Comparison of ENCODE assay signal across 7 mouse cellular contexts in the genomic region with DNA sequence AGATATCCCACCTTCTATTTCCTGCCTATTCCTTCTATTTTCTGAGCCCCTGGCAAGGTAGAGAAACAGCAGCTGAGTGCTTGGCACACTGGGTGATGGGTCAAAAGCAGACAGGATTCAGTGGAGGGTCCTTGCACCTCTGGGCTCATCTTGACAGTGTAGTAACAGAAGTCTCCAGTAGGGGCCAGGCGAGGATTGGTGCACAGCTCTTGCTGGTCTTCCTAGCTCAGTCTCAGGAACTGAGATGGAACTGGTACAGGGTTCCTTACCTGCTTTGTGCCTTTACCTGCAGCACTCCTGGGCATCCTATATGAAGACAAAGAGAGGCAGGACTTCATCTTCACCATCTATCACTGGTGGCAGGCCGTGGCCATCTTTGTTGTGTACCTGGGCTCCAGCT. TPM values are rescaled to one million over a fixed set of nuclear protein-coding genes. Genes with fewer than 3 reads are reported as not detected.
DNase-seq lines count a peak whose midpoint lies in the region; ATAC-seq and TF ChIP-seq lines count a peak whose summit lies in the region.

No protein-coding gene starts in this region.

- DNase-seq in ZHBTc4 (ENCODE audit: low read depth, low spot score): peak; percentile 80
- DNase-seq in embryo, embryonic 11.5 days (ENCODE audit: low read depth, low spot score): peak; percentile 49
- peak; percentile 79 to 84 for DNase-seq in kidney, postnatal 4 days
- peak; percentile 78 for DNase-seq in lung, postnatal 25 days (ENCODE audit: low spot score)
- DNase-seq in retina, postnatal 1 day: peak; percentile 80

- H3K9ac ChIP-seq in heart, embryonic 15.5 days: no peak overlapping the region

- no peak overlapping the region for H3K4me3 ChIP-seq in E14TG2a.4 (replicated peaks; ENCODE audit: low read length)
- H3K4me3 ChIP-seq in heart, embryonic 15.5 days: no peak overlapping the region

- no peaks in the 10 kb centered on the region for H3K36me3 ChIP-seq in E14TG2a.4 (ENCODE audit: insufficient read depth, low read length)
- H3K36me3 ChIP-seq in heart, embryonic 15.5 days: no peaks in the 10 kb centered on the region

- 0 out of 2 replicates have a peak, but pooled peaks have one; percentile 54 for ATAC-seq in heart, embryonic 15.5 days (replicated peaks; ENCODE audit: insufficient number of reproducible peaks, insufficient read depth, low FRiP score, low read depth)

- no peaks in the 10 kb centered on the region for H3K9me3 ChIP-seq in E14TG2a.4 (ENCODE audit: low read length)
- no peaks in the 10 kb centered on the region for H3K9me3 ChIP-seq in heart, embryonic 15.5 days (replicated peaks)

- peak; percentile 91 for TF ChIP-seq CTCF in E14TG2a.4 (conservative IDR thresholded peaks at IDR 0.05; ENCODE audit: low read length)

- no peak overlapping the region for H3K4me2 ChIP-seq in heart, embryonic 15.5 days

- peaks cover 53% of the 10 kb centered on the region for H3K4me1 ChIP-seq in E14TG2a.4 (replicated peaks; ENCODE audit: low read depth, low read length)
- H3K4me1 ChIP-seq in heart, embryonic 15.5 days (replicated peaks): peaks cover 13% of the 10 kb centered on the region

- WGBS in heart, embryonic 15.5 days: 18% methylated on average over 2 of the region's 2 CpGs

- H3K27me3 ChIP-seq in E14TG2a.4 (ENCODE audit: insufficient read depth, low read length): peaks cover 8% of the 10 kb centered on the region
- 0 out of 2 replicates have a peak, but pooled peaks cover 3% of the 10 kb centered on the region for H3K27me3 ChIP-seq in heart, embryonic 15.5 days

- H3K27ac ChIP-seq in heart, embryonic 15.5 days: peak overlapping the region; percentile 56

RNA-seq across cellular contexts. Expression of a gene that starts 11.7 kb away (rescaled TPM):
- polyA plus RNA-seq in heart, embryonic 15.5 days (2015; fragmentation: Nextera tagmentation; extraction: Ambion mirVana): 15.0 and 21.8 TPM in 2 replicates

RNA-seq across cellular contexts. Expression of a gene that starts 11.7 kb away (rescaled TPM):
- not detected in 2 replicates for polyA plus RNA-seq in heart, embryonic 15.5 days (2015; fragmentation: Nextera tagmentation; extraction: Ambion mirVana)

RNA-seq across cellular contexts. Expression of a gene that starts 17.1 kb away (rescaled TPM):
- 1.6 and 4.0 TPM in 2 replicates for polyA plus RNA-seq in heart, embryonic 15.5 days (2015; fragmentation: Nextera tagmentation; extraction: Ambion mirVana)

RNA-seq across cellular contexts. Expression of a gene that starts 25.4 kb away (rescaled TPM):
- 0.16 and 1.2 TPM in 2 replicates for polyA plus RNA-seq in heart, embryonic 15.5 days (2015; fragmentation: Nextera tagmentation; extraction: Ambion mirVana)

RNA-seq across cellular contexts. Expression of a gene that starts 34.1 kb away (rescaled TPM):
- polyA plus RNA-seq in heart, embryonic 15.5 days (2015; fragmentation: Nextera tagmentation; extraction: Ambion mirVana): 371 and 387 TPM in 2 replicates
